Mouse (Mus musculus): ENCODE data around the gene Hspb6.
A peak's percentile ranks its signal among the peaks of the same experiment; 100 is the strongest.

Hspb6 gene

DNA sequence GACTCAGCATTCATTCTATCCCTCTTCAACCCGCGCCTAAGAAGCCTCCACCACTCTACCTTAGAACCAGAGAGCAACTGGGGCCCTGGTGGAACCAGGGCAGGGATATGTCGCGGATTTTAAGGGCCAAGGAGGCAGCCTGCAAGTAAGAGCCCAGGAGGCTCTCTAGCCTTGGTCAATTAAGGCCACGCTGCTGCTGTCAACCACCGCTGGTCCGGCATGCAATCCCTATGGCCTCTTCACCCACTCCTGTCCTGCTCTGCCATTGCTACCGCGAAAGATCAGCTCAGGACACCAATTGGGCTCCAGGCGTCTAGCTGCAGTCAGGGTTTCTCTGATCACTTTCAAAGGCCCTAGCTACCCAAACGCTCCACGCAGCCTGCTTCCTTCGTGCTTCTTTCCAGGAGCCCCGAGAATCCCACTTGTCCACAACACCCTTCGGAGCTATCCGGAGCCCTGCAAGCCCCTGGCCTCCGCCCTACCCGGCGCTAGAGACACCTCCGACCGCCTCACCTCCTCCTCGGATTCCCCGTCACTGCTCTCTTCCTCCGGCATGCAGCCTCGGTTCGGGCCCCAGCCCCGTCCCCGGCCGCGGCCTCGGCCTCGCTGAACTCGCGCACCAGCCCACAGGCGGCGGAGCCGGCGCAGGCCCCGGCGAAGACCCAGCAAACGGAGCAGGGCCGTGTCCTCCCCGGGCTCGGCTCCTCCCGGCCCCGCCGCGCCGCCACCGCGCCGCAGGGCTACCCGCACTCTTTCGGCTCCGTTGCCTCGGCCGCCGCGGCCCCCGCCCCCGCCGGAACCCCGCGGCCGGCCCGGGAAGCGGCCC is 36.1 kb downstream of the Hspb6 start:
- DNase-seq (ENCODE audit: low read depth): no peak

DNA sequence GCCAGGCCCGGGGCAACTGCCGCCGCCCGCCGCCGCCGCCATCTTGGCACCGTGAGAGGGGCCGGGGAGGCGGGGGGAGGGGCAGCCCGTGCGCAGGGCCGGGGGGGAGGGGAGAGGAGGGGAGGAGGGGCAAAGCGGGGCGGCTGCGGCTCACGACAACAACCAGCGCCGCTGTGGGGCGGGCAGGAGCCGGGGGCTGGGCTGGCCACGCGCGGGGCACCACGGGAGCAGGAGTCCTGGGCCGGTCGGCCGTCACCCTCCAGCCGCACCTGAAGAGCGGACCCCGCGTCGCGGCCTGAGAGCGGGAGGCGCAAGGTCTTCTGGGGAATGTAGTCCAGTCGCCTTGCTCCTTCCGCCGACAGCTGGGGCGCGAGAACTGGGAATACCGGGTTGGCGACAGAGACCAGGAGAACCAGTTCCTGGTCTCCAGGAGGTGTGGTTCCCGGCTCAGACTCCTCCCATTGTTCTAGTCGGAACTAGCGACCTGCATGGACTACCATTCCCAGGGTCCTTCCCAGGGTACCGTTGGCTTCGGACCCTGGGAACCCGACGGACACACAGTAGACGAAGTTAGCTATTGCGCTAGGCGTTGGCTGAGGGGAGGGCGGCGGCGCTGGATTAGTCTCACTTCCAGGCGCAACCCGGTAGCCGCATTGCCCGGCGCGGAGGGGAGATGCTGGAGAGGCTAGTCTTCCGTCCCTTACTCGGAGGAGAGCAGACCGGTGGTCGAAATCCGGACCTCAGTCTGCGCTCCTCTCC is 36.9 kb downstream of the Hspb6 start, which contains the start of gene Kmt2b:
Kmt2b (minus strand) TSS at position 51 of the 759 bp plus-strand sequence.
- peak; percentile 98 for DNase-seq (ENCODE audit: low read depth)

DNA sequence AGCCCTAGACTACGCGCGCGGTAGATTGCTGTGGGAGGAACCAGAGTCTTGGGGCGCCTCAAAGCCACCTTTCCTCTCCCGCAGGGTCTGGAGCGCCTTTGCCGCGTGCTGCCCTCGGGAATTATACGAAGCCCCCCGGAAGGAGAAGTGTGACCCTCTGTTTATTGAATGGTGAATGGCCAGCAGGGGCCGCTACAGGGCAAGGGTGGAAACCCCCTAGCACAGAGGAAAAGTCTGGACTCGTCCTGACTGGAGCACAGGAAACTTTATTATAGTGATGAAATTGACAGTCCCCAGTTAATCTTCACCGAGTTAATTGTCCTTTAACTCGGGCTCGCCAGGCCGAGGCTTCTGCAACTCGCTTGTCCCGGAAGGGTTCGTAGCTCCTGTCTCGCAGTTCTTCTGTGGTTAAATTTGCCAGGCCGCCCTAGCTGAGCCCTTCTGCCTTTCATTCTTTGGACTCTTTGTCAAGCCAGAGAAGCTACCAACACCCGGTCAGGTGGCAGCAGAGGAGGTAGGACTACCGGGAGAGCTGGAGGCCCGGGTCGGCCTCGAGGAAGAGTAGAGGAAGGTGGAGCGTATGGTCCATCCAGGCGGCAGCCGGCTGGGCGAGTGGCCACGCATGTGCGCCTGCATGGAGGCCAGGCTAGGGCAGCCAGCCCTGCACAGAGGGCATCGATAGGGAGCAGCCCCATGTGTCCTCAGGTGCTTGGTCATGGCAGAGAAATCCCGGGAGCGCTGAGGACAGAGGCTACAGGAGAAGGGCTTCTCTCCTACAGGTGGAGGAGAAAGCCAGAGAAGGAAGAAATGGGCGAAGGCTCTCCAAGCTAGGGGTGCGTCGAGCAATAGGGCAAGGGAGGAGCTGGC is 37.7 kb downstream of the Hspb6 start:
- DNase-seq (ENCODE audit: low read depth): peak; percentile 58

DNA sequence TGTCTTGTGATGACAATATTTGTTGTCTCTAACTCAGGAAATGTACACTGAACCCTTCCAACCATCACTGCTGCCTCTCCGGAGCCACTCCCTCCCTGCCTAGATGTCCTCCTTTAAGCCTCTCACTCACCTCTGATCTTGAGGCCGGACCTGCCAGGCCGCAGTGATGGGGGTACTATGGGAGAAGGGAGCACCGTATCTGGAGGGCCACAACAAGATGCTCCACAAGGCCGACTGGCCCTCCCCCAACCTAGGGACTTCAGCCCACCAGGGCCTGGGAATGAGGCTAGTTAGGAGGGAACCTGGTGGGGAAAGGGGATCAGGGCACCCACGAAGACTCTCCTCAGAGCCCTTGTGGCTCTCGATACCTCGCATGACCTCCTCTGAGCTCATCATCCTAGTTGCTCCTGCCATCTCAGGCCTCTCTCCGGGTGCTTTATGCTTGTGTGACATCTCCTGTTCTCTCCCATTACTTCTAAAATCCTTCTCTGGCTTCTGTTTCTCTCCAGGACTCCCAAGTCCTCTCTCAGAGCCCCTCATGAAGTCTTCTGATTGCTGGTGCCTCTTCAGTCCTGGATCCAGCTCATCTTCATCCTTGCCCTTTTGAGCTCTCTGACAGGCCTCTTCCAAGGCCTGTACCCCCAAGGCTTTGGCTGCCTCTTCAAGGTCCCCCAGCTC is 39.1 kb downstream of the Hspb6 start:
- no peak for DNase-seq (ENCODE audit: low read depth)

DNA sequence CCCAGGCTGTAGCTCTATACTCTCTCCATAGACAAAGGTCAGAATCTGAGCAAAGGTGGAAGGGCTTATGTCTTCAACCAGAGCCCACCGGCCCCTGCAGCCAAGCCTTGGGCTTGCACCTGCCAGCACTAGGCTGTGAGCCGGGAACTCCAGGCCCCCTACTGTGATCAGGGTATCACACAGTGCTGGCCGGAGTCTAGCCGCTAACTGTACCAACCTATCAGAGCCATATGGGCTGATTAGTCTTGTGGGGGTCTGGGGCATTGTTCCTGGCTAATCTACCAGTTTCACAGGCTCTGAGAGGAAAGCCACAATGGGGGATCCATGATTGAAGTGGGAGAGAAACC is 39.6 kb downstream of the Hspb6 start:
- DNase-seq (ENCODE audit: low read depth): no peak

DNA sequence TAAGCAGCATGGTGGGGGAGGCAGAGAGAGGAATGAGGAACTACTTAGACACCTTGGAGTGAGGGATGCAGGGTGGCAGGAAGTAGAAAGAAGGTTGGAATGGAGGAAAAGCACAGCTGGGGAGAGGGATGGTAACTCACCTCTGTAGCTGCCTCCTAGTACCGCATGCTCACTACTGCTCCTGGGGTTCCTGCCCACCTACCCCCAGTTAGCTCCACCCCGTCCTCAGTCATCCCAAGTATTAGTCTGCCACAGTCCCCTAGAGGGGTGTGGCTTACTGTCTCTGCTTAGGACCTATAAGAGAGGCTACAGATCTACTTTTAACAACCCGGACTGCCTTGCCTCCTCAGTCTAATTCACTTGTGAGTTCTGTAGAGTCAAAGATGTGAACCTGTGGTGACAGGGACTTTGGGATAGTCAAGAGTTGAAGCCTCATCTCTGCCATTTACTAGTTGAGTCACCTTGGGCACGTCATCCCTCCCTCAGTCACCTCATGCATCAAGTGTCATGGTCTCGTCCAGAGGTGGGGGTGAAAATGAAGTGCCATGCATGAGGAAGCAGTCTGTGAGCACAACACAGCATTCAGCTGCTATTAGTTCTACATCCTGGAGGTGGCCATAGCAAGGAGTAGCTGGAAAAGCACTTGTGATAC is 40.9 kb downstream of the Hspb6 start:
- DNase-seq (ENCODE audit: low read depth): no peak

DNA sequence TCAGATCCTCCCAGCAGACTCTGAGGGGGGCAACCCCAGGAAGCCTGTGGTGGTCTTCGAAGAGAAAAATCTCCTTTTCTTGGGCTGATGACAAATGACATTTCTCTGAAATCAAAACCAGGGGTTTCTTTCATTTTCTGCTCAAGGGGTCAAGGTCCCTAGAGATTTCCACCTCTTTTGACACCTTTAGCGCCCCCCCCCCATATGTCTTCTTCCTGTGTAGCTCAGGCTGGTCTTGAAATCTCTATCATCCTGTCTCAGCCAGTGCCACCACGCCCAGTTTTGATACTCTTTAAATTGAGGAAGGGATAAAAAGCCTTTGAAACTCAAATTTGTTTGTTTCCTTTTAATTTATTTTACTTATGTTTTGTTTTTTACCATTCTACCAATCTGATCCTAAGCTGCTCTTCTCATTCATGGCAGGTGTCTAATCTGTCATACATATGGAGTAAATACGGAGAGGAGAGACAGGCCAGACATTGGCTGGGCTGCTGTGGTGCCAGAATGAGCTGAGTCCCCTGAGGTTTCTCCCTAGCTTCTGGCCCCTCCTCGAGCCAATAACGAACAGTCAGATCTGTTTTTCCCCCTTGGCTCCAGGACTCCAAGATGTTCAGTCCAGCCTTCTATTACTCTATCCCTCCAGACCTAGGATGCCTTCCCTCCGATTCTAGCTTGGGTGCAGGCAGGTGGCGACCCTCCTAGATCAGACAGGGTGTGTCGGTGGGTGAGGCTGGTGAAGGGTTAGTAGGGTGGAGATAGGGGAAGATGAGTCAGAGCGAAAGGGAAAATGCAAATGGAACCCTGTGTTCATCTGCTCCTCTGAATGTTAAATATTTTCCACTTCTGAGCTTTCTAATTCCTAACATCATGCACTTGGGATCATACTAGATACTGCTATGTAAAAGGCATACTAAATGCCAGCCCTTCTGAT is 41.9 kb downstream of the Hspb6 start:
- DNase-seq (ENCODE audit: low read depth): no peak

DNA sequence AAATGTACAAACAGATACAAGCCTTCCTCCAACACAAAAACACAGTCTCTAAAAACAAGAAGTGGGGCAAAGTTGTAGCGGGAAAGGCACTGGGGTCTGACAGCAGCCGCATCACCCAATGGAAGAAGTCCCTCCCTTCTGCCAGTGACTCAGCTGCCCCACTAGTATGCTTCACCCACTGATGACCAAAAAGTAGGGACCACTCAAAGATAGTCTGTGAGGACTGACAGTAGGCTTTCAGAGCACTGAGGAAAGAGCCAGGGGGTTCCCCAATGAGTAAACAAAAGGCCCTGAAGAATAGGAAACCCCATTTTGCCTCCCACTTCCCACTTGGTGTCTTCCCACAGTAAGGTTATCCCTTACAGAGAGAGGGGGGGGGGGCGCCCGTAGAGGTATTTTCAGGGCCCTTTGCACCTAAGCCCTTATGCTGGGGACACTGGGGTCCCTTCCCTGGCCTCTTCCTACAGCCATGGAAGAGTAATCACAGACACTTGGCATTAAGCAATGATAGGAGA is 42.6 kb downstream of the Hspb6 start:
- DNase-seq (ENCODE audit: low read depth): no peak

DNA sequence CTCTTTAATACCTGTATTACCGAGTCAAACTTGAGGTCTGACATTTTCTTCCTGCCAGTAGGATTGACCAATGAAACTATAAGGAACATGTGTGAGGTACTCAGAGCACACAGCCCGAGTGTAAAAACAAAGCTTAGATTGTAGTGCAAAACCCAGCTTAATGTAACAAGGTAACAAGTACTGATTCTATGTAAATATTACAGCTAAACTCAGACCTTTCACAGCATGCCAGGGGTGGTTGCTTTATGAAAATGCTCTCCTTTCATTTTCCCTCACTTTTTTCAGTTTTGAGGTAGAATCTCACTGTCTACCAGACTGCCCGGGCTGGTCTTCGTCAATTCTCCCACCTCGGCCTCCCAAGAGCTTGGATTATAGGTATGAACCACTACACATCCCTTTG is 44.1 kb downstream of the Hspb6 start:
- no peak for DNase-seq (ENCODE audit: low read depth)

DNA sequence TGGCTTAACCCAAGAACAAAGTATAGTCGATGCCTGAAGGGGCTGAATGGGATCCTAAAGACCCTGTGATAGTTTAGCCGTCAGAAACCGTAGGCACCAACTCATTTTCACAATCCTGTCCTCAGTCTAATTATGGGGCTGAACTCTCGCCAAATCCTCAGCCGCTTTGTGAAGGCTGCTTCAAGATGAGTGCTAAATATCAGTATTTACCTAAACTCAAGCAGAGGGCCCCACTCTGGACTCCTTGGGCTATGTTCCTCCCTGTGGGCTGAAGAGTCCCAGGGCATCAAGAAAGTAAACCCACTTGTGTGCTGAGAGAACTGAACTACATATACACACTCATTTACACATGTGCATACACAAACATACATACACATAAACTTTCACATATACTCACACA is 44.8 kb downstream of the Hspb6 start:
- DNase-seq (ENCODE audit: low read depth): no peak

DNA sequence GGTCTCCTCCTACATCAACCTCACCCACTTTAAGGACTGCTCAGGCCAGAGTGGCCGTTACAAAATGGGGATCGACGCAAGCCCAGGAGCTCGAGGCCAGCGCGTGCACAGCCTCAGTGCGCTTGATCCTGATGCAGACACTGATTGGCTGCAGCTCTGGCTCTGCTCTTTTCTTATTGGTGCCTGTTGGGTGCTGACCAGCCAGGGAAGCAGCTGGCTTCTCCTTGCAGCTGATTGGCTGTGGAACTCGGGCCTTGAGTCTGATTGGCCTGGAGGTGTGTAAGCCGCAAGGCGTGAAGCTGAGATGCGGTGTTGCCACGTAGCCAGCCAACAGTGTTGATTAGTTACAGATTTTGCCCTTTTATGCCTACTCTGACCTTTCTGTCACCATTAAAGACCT is 46.8 kb downstream of the Hspb6 start, which contains the start of gene Zbtb32:
Zbtb32 (minus strand) TSS at position 124 of the 400 bp plus-strand sequence.
- no peak for DNase-seq (ENCODE audit: low read depth)

DNA sequence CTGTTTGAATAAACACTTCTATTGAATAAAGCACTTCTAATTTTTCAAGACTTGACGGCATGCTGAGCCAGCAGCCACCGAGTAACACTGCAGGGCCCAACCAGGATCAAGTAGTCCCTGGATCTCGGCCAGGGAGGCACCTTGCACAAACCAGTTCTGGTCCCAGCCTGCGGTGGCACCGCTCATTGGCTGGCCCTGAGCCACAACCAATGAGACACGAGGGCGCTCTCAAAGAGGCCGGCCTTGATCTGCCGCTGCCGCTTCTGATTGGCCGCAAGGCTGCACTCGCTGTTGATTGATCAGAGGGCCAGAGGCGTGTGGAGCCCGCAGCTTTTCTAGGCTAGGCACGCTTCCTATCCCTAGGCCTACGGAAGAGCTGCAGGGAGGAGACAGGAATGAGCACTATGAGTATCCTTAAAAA is 48.0 kb downstream of the Hspb6 start:
- no peak for DNase-seq (ENCODE audit: low read depth)

DNA sequence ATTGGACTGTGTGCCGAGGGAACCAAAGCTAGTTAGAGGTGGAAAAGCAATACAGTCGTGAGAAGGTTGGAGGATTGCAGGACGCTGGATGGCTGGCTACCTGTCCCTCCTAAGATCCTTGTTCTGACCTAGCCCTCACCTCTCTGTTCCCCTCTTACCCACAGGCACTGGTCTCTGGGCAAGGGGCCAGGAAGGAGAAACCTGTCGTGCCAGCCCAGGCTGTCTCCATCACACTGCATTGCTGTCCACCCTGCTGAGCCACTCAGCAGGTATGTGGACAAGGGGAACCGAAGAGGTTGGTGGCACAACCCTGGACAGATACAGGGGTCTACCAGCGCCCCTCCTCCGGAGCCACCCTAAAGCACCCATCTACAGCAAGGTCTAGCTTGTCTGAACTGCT is 48.7 kb downstream of the Hspb6 start:
- no peak for DNase-seq (ENCODE audit: low read depth)

DNA sequence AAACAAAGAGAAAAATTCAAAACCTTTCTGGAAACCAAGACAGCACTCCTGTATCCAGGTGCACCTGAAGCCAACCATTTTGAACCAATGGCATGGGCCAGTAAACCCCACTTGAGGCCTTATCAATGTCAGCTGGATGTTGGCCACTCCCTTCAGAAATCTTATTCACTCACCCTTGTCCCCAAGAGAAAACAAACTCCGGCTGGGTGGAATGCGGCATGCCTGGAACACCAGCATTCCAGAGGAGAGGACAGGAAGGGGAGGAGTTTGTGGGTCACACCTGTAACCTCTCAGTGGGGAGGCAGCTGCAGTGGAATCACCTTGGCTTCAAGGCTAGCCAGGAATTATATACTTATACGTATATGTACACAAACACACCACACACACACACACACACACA is 50.6 kb downstream of the Hspb6 start:
- DNase-seq (ENCODE audit: low read depth): no peak

DNA sequence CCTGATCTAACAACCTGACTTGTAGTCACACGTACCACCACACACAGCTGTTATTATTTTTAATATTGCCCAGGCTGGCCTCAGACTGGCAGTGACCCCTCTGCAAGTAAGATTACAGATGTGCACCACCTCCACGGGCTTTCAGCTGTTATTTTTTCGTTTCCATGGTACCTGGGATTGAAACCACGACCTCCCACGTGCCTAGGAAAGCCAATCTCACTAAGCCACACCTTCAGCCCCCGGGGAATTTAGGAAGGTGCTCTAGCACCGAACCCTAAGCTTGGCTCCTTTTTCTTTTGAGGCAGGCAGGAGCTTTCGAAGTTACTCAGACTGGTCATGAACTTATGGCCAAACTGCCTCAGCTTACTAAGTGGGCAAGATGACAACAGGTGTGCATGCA is 52.4 kb downstream of the Hspb6 start:
- no peak for DNase-seq (ENCODE audit: low read depth)

DNA sequence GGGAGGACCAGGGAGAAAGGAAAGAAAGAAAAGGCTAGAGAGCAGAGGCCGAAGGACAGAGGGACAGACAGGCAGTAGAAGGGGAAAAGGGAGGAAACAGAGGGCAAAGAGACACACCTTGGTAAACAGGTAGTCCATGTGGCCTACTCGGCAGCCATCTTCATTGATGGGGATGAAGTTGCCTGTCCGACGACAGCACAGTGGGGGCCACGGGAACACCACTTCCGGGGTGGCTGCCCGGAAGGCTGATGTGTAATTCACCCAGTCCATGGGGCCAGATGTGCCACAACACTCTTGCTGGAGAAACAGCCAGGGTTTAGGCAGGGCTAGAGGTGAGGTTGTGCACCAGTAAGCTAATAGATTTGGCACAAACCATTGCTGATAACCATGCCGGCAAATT is 53.0 kb downstream of the Hspb6 start:
- DNase-seq (ENCODE audit: low read depth): no peak
